Mouse (Mus musculus) kidney, adult 11 months (tissue): ENCODE measurements at regions not wholly inside any gene's neighbourhood (a gene's known extent, or its start where the extent isn't known, plus 50 kb on each side); places are given as distances from the start of the nearest gene placed in this dataset.

Source experiments
- DNase-seq: peaks from one replicate; pipeline ENCODE4 v3.0.0; 2022

- no peak for DNase-seq
Observed at GRCm38 (mm10) chr3:52859266-52859825, 157.7 kb downstream of the Cog6 start.

GRCm38 (mm10) chr3:52858259-52858658 lies 158.8 kb downstream of the Cog6 start:
- no peak for DNase-seq

- no peak for DNase-seq
Observed at GRCm38 (mm10) chr3:52857076-52857475, 160.0 kb downstream of the Cog6 start.

- no peak for DNase-seq
Observed at GRCm38 (mm10) chr3:52854560-52854959, 162.5 kb downstream of the Cog6 start.

GRCm38 (mm10) chr3:52853126-52853525 lies 163.9 kb downstream of the Cog6 start:
- no peak for DNase-seq

GRCm38 (mm10) chr3:52845166-52845565 lies 171.9 kb downstream of the Cog6 start:
- no peak for DNase-seq

GRCm38 (mm10) chr3:52843998-52844397 lies 173.0 kb downstream of the Cog6 start:
- peak; percentile 73 for DNase-seq

GRCm38 (mm10) chr3:52842866-52843425 lies 174.1 kb downstream of the Cog6 start:
- no peak for DNase-seq

GRCm38 (mm10) chr3:52840160-52840953 lies 176.7 kb downstream of the Cog6 start:
- DNase-seq, result peak; percentile 14

- no peak for DNase-seq
Observed at GRCm38 (mm10) chr3:52838020-52838419, 179.0 kb downstream of the Cog6 start.

GRCm38 (mm10) chr3:52837527-52837926 lies 179.5 kb downstream of the Cog6 start:
- no peak for DNase-seq

GRCm38 (mm10) chr3:52836780-52837179 lies 180.3 kb downstream of the Cog6 start:
- DNase-seq, result no peak

- no peak for DNase-seq
Observed at GRCm38 (mm10) chr3:52832421-52832820, 184.6 kb downstream of the Cog6 start.

GRCm38 (mm10) chr3:52831986-52832385 lies 185.1 kb downstream of the Cog6 start:
- DNase-seq, result no peak

- DNase-seq, result no peak
Observed at GRCm38 (mm10) chr3:52830101-52830500, 186.9 kb downstream of the Cog6 start.

- no peak for DNase-seq
Observed at GRCm38 (mm10) chr3:52829069-52829468, 188.0 kb downstream of the Cog6 start.

GRCm38 (mm10) chr3:52828473-52828872 lies 188.6 kb downstream of the Cog6 start:
- no peak for DNase-seq

GRCm38 (mm10) chr3:52822848-52823247 lies 194.2 kb downstream of the Cog6 start:
- no peak for DNase-seq

- no peak for DNase-seq
Observed at GRCm38 (mm10) chr3:52821450-52821849, 195.6 kb downstream of the Cog6 start.

- DNase-seq, result no peak
Observed at GRCm38 (mm10) chr3:52818401-52818800, 198.6 kb downstream of the Cog6 start.

- DNase-seq, result no peak
Observed at GRCm38 (mm10) chr3:52817416-52817815, 199.6 kb downstream of the Cog6 start.

GRCm38 (mm10) chr3:52815497-52815896 lies 201.5 kb downstream of the Cog6 start:
- no peak for DNase-seq

GRCm38 (mm10) chr3:52802324-52802723 lies 214.7 kb downstream of the Cog6 start:
- DNase-seq, result no peak

- no peak for DNase-seq
Observed at GRCm38 (mm10) chr3:52801446-52801845, 215.6 kb downstream of the Cog6 start.
